Mouse (Mus musculus) WW6 (cell line): ENCODE measurements around the gene Rgr.
"Not testable (repeated sequence)": the region's sequence is repeated elsewhere in the genome, so short reads cannot be mapped to it uniquely, and the experiment has no call there.

Experiments used
- DNase-seq: peaks from one replicate; pipeline ENCODE4 v3.0.0-alpha.2; 2013; ENCODE audit warnings: low read depth, low spot score

Gene Rgr

GRCm38 (mm10) chr14:37000780-37001179 lies 48.0 kb downstream of the Rgr start:
- DNase-seq, result not testable (repeated sequence)

GRCm38 (mm10) chr14:36989784-36990183 lies 59.0 kb downstream of the Rgr start:
- DNase-seq, result no peak

GRCm38 (mm10) chr14:36985693-36986092 lies 63.1 kb downstream of the Rgr start:
- DNase-seq, result no peak
